Mouse (Mus musculus) MEL-GATA-1-ER (cell line): ENCODE results near the gene Qser1.

Experiments
- DNase-seq: peaks from one replicate; pipeline ENCODE4 v3.0.0-alpha.2; 2012; ENCODE audit warnings: low read depth; ENCODE audit errors: extremely low read depth

Qser1 gene

DNA sequence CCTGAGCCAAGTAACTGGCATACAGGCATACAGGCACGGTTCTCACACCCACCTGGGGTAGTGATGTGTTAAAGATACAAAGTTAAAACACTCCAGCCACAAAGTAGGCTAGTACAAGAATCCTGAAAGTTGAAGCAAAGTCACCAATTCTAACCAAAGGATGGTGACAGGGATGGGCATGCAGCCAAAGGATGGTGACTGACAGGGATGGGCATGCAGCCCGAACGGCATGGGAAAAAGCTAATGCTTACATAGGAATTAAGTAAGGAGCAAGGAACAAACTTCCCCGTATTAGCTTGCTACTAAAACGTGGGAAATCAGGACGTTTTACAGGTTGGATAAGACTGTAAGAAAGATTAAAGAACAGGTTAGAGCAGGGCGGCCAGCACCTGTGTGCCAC, 80.3 kb downstream of the Qser1 start:
- DNase-seq: no peak

DNA sequence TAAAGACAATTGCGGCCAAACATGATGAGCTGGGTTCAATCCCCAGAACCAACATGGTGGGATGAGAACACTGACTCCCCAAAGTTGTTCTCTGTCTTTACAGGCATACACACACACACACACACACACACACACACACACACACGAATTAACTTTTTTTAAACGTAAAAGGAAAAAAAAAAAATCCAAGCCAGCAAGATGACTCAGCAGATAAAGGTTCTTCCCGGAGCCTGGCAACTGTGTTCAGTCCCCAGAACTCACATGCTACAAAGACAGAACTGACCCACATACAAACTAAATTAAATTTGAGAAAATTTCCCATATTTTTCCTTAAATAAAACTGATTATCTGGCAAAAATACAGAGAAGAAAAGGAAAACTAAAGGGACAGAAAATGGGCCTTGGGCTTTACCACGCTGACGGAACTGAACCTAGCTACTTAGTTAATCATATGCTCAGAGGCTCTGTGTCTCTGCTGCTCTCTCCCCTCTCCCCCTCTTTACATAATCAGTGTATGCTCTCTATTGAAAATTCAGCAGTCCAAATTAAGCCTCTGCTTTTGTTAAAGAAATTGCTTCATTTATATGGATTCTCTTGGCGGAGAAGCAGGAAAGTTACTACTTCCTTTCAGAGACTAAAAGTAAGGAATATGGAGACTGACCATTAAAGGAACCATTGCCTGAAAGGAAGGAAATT, 83.9 kb downstream of the Qser1 start:
- DNase-seq: no peak

DNA sequence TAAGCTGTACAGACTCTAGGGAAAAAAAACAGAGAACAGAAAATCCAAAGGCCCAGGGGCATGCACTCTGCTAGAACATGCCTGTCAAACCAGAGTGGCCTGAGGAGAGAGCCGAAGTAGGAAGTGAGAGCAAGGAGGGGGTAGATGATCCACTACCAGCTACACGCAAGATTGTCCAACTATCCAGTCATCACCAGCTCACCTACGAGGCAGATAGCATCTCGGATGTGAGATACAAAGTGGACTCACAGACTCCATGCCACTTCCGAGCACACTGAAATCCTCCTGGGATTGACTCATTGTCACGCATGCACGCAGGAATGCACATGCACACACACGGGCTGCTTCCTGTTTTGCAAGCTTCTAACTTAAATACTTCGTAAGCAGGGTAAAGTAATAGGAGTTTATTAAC, 84.5 kb downstream of the Qser1 start:
- DNase-seq: no peak

DNA sequence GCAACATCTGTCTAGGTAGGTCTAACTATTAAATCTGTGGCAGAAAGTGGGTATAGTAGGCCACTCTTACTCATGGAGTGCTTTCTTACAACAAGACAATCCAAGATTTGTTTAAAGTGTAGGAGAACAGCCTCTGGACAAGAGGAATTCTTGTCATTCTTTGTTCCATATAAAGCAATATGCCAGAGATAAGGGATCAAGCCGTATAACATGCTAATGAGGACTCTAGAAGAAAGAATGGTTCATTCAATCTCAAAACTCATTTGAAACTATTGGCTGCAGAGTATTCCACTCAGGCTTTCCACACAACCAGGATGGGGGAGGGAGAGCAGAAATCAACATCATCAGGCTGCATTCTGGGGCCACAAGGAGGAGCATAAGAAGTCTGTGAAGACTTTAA, 89.2 kb downstream of the Qser1 start:
- no peak for DNase-seq

DNA sequence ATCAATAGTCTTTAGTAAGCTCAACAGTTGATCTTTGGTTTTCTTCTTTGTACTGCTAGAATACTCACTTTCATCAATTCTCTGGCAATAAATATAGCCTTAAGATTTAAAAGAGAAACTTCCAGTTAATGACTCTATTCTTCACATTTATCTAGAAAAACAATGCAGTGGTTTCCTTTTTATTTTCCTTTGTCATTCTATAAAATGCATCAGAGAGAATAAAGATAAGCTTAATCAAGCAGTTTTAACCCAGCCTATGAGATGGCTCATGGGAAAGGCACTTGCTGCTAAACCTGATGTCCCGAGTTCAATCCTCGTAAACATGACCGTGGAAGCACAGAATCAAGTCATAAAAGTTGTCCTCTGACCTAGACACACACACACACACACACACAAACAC, 94.5 kb downstream of the Qser1 start:
- no peak for DNase-seq

DNA sequence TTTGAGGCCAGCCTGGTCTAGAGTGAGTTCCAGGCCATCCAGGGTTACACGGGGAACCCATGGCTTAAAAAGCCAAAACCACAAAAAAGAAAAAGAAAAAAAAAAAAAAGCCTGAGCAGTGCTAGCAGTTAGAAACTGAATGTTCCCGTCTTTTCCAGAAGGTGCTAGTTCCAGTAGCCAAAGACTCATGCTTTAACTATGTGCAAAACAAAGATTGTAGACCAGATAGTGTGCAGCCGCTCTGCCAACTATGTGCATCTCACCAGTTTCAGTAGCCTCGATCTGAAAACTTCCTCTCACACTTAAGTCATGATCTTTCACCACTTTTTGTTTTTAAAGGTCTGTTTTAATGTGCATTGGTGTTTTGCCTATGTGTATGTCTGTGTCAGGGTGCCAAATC, 98.7 kb downstream of the Qser1 start:
- no peak for DNase-seq

DNA sequence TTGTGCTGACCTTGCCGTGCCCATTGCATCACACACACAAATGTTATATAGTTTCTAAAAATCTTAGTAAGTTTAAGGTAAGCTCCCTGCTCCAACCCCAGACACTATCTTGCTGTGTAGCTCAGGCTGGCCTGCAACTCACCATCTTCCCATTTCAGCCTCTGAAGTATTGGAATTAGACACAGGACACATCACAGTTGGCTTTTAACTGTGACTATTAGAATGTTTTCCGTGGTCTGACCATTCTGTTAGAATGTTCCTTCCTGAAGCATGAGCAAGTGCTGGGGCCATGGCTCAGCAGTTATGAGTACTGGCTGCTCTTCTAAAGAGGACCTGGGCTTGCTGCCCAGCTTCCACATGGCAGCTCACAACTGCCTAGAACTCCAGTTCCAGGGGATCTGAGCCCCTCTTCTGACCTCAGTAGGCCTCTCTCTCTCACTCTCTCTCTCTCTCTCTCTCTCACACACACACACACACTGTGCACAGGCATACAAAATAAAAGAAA, 99.3 kb downstream of the Qser1 start:
- no peak for DNase-seq

DNA sequence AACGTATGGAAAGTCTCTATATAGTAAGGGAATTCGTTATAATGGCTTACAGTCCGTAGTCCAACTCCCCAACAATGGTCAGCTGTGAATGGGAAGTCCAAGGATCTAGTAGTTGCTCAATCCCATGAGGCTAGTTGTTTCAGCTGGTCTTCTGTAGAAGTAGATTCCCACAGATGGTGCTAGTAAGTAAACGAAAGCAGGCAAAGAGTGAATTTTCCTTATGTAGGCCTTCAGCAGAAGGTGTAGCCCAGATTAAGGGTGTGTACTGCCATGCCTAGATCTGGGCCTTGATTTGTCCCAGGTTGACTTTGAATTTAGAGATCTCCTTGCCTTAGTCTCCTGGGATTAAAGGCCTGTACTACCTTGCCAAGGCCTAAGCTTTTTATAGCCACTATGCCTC, 100.3 kb downstream of the Qser1 start, which contains the start of gene Pin1rt1:
Gene Pin1rt1 (minus strand): TSS at position 101 of the 400 bp plus-strand sequence.
- no peak for DNase-seq

DNA sequence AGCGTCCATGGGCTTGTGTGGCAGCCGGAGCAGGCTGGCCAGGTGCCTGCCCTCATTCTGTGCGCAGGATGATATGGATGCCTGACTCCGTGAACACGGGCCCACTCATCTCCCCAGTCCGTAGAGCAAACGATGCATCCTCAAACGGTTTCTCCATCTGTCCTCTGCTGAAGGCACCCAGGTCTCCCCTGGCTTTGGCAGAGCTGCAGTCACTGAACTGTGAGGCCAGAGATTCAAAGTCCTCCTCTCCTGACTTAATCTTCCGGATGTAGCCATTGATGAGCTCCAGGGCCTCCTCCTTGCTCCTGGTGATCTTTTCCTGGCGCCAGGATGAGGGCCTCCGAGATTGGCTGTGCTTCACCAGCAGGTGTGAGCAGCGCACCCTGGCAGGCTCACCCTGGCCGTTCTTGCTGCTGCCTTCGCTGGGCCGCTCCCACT, 102.3 kb downstream of the Qser1 start:
- no peak for DNase-seq

DNA sequence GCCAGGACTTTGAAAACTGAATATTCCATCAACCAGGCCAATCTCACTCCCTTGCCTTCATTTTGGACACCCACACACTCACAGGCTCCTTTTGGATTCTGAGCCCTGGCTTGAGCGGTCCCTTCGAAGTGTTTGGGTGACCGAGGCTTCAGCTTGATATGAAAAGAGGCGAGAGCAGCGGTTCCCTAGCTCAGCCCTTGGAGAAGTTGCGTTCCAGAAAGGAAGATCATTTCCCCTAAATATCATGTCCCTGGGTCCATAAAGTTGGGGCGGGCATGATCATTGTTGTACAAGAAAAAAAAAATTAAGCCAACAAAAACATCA, 104.1 kb downstream of the Qser1 start:
- DNase-seq: no peak

DNA sequence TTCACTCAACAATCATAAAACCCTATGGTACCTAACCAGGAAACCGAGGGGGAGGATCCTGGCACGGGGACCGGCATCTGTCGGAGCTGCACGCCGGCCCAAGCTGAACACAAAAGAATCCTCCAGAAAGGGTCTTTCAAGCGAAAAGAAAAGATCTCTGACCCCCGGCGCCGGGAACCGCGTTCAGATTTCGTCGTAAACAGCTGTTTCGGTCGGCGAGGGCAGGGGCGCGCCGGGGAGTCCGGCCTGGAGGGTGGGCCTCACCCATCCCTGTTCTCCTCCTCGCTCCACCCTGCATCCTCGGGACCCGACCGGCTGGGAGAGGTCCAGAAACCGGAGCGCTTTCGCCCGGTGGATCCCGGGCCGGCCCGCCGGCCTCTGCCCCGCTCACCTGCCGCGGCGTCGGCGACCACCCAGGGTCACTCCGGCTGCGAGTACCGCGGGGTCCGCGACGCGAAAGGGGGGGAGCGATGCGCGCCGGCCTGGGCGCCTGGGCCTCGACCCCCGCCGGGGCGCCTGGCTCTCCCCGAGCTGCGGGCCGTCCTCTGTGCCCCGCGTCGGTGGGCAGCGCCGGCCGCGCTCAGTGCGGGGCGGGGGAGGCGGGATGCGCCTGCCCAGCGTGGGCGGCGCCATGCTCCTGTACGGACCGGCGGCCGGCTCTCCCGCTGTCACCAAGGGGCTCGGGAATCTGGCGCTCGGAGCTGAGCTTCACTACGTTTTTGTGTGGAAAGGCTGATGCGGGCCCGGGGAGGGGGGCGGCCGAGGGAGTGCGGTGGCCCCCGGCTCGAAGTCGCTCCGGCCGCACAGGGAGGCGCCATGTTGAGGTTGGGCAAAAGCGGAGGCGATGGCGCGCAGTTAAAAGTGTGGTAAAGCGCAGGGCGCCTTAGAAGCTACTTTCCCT, 104.7 kb downstream of the Qser1 start, which contains the start of gene Tcp11l1:
Gene Tcp11l1 (minus strand): TSS at position 585 of the 901 bp plus-strand sequence.
- no peak for DNase-seq

DNA sequence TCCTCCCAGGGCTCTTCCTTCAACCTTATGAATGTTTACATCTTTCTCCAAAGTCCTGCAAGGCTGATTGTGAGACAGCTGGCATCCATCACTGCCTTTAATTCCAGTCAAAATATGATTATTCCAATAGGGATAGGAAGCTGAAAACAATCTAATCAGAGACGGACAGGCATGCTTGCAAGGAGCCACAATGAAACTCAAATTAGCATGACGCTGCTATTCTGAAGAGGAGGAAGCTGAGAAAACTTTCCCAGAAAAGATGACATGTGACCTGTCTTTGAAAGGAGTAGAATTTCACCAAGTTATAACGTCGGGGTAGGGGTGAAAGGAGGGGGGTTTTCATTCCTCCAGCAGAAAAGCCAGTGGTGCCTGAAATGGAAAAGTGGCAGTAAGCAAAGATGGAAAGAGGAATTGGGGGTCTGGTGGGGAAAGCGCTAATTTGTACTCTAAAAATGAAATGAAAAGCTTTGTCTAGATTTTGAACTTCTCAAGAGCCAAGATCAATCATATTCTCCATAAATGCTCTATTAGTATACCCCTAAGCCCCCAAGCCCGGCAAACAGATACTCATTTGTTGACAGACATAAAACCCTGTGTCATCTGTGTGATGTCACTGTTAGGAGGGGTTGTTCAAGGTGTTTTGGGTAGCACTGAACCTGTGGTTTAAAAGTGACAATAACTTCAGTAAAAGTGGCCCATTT, 105.7 kb downstream of the Qser1 start:
- DNase-seq: peak; percentile 69

DNA sequence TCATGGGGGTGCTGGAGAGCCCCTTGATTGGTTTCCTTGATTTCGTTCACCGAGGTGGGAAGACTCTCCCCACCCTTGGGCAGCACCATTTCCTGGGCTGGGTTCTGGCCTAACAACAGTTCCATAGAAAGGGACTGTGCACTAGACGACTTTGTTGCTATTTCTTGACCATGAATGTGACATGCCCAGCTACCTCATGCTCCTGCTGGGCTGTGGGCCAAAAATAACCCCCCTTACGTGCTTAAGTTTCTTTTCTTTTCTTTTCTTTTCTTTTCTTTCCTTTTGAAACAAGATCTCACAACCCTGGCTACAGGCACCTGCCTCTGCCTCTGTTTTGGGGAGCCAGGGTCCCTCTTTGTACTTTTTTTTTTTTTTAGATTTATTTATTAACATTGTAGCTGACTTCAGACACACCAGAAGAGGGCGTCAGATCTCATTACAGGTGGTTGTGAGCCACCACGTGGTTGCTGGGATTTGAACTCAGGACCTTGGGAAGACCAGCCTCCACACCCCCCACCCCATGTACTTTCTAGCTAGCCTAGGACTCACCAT, 106.7 kb downstream of the Qser1 start:
- DNase-seq: no peak
